Mouse (Mus musculus) embryonic fibroblast, embryonic 13.5 days (primary cell): Measurements from ENCODE around the gene Opalin.

Experiments
- CTCF ChIP-seq: IDR thresholded peaks from 2 replicates; pipeline ENCODE4 v1.5.1; 2011; ENCODE audit warnings: mild to moderate bottlenecking, control low read depth, low read length, moderate library complexity, borderline replicate concordance; ENCODE audit not compliant: insufficient read depth
- POLR2A ChIP-seq: IDR thresholded peaks from 2 replicates; pipeline ENCODE4 v1.6.1; 2011; ENCODE audit warnings: low read depth, mild to moderate bottlenecking, control low read depth, low read length, moderate library complexity

GRCm38 (mm10) chr19:41045091-41045770 is 31.7 kb downstream of the Opalin start:
- TF ChIP-seq CTCF (no peak), POLR2A (no peak)
